Mouse (Mus musculus) intestine, embryonic 16.5 days (tissue): ENCODE measurements around the gene Icmt. TPM values are rescaled to one million over a fixed set of nuclear protein-coding genes. Genes with fewer than 3 reads are reported as not detected.

Experiments
- ATAC-seq: fragments of 200-750 bp; cut with Nextera tagmentation; 2 replicates; pipeline ENCODE4 v1.8.0; 2017; ENCODE audit warnings: moderate TSS enrichment, moderate library complexity
- H3K27ac ChIP-seq: fragments of 300-500 bp; sonication (generic); 2 replicates; pipeline ENCODE4 v1.5.1; 2014; ENCODE audit warnings: mild to moderate bottlenecking, low read length
- H3K27me3 ChIP-seq: fragments of 300-500 bp; sonication (generic); replicated peaks from 2 replicates; pipeline ENCODE4 v1.6.1; 2014; ENCODE audit warnings: low read length, control low read depth, mixed read lengths; ENCODE audit not compliant: control insufficient read depth, insufficient read depth
- H3K36me3 ChIP-seq: fragments of 300-500 bp; sonication (generic); 2 replicates; pipeline ENCODE4 v1.6.1; 2014; ENCODE audit warnings: low read length, control low read depth; ENCODE audit not compliant: control insufficient read depth, insufficient read depth
- H3K4me1 ChIP-seq: fragments of 300-500 bp; sonication (generic); 2 replicates; pipeline ENCODE4 v1.6.1; 2014; ENCODE audit warnings: low read length, control low read depth, mixed read lengths; ENCODE audit not compliant: control insufficient read depth, insufficient read depth
- H3K4me2 ChIP-seq: fragments of 300-500 bp; sonication (generic); 2 replicates; pipeline ENCODE4 v1.6.1; 2014; ENCODE audit warnings: low read depth, low read length, control low read depth
- H3K4me3 ChIP-seq: fragments of 300-500 bp; sonication (generic); 2 replicates; pipeline ENCODE4 v1.5.1; 2014; ENCODE audit warnings: mild to moderate bottlenecking, low read length
- H3K9ac ChIP-seq: fragments of 300-500 bp; sonication (generic); 2 replicates; pipeline ENCODE4 v1.6.1; 2014; ENCODE audit warnings: low read depth, low read length
- H3K9me3 ChIP-seq: fragments of 300-500 bp; sonication (generic); 2 replicates; pipeline ENCODE4 v1.6.1; 2016; ENCODE audit warnings: low read length, control low read depth; ENCODE audit not compliant: control insufficient read depth
- WGBS: fragments of 180-500 bp; shearing (Covaris S2); extraction: QIAGEN DNeasy Blood & Tissue Kit; methylation state at CpG from one replicate; pipeline ENCODE4 v1.1.7; 2014; 5-methylcytosine and 5-hydroxymethylcytosine counted together
- polyA plus RNA-seq: library from polyadenylated mRNA; unstranded; fragments of >200 nt; fragmentation: Nextera tagmentation; extraction: Ambion mirVana; gene quantifications from 2 replicates; pipeline ENCODE4 v1.2.1, GENCODE M21; 2015

Icmt gene
- polyA plus RNA-seq, 1 experiment from 2014 or later = 13.7 TPM

GRCm38 (mm10) chr4:152353886-152354637 is 57.0 kb downstream of the Icmt start:
- Histone ChIP-seq H3K9me3 (no peaks in the 10 kb centered on the region), H3K9ac (no peak overlapping the region), H3K27me3 (peaks cover 10% of the 10 kb centered on the region; the same call in 1 of the 2 replicates), H3K4me3 (no peak overlapping the region), H3K4me1 (peaks cover 24% of the 10 kb centered on the region), H3K36me3 (no peaks in the 10 kb centered on the region), H3K27ac (no peak overlapping the region), H3K4me2 (no peak overlapping the region)
- no peak for ATAC-seq
- WGBS = 71% methylated on average over 14 of the region's 14 CpGs

DNA sequence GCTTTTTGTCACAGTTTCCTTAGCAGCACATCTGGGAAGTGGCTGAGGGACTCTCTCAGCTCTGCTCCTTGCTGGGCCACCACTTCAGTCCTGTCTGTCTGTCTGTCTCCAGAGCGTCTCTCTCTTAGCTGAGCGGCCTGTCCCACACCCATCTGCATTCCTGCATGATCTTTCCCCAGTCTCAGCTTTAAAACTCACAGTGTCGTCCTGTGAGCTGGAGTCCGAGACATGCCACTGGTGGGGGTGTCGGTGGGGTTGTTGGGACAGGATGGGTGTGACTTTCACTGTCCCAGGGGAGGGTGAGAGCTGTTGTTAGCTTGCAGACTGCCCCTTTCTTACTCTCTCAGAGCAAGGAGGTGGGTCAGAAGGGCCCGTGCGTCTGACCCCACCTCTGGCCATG is 58.6 kb downstream of the Icmt start:
- no peak for ATAC-seq
- H3K4me2 ChIP-seq = no peak overlapping the region
- H3K9me3 ChIP-seq = no peaks in the 10 kb centered on the region
- H3K9ac ChIP-seq = no peak overlapping the region
- no peak overlapping the region for H3K4me3 ChIP-seq
- H3K4me1 ChIP-seq = peaks cover 13% of the 10 kb centered on the region
- peaks cover 8% of the 10 kb centered on the region for H3K27me3 ChIP-seq
- no peak overlapping the region for H3K27ac ChIP-seq
- H3K36me3 ChIP-seq = no peaks in the 10 kb centered on the region
- 76% methylated on average over 7 of the region's 7 CpGs for WGBS

Other genes with a start within 250 kb of the Icmt start
- 14.2 and 17.0 TPM in 2 replicates for gene Plekhg5, start 224.7 kb upstream of the Icmt start, polyA plus RNA-seq
- 1.8 and 2.4 TPM in 2 replicates for gene Tnfrsf25, start 181.3 kb upstream of the Icmt start, polyA plus RNA-seq
- gene Espn, start 144.9 kb upstream of the Icmt start, polyA plus RNA-seq = 31.6 and 39.5 TPM in 2 replicates
- gene Hes2, start 138.4 kb upstream of the Icmt start, polyA plus RNA-seq = 0.68 and 0.98 TPM in 2 replicates
- gene Acot7, start 119.1 kb upstream of the Icmt start, polyA plus RNA-seq = 49.4 and 52.5 TPM in 2 replicates
- gene Gpr153, start 23.0 kb upstream of the Icmt start, polyA plus RNA-seq = 3.4 and 4.7 TPM in 2 replicates
- gene Hes3, start 5.6 kb upstream of the Icmt start, polyA plus RNA-seq = not detected in 2 replicates
- gene Rnf207, start 21.8 kb downstream of the Icmt start, polyA plus RNA-seq = 1.5 and 1.8 TPM in 2 replicates
- gene Rpl22, start 28.5 kb downstream of the Icmt start, polyA plus RNA-seq = 281 and 323 TPM in 2 replicates
- gene Chd5, start 41.4 kb downstream of the Icmt start, polyA plus RNA-seq = 1.5 and 1.9 TPM in 2 replicates
- 1.4 and 1.7 TPM in 2 replicates for gene Nphp4, start 179.5 kb downstream of the Icmt start, polyA plus RNA-seq
- gene Kcnab2, start 180.6 kb downstream of the Icmt start, polyA plus RNA-seq = 3.3 and 4.4 TPM in 2 replicates